ENCODE assay signal across 8 mouse cellular contexts in the genomic region with DNA sequence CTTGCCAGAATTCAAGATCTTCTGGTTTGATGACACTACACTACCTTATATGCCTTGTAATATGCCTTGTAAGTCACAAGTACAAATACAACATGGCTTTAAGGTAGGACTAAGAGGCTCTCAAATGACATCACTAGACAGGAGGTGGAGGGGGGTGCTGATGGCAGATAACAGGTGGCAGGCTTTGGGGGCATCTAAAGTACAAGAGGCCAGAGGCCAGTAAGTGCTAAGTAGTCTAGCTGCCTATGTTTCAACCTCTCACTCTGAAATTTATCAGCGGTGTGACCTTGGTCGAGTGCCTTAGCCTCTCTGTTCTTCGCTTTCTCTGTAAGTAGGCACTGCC. TPM values are rescaled to one million over a fixed set of nuclear protein-coding genes. Genes with fewer than 3 reads are reported as not detected.
DNase-seq lines count a peak whose midpoint lies in the region; ATAC-seq and TF ChIP-seq lines count a peak whose summit lies in the region.

No protein-coding gene starts in this region.

- TF ChIP-seq CTCF in forebrain, postnatal 0 days (IDR thresholded peaks at IDR 0.05; ENCODE audit: low read depth) = no peak

- peak overlapping the region; percentile 98 for H3K4me3 ChIP-seq in kidney, embryonic 15.5 days (replicated peaks)
- peak overlapping the region; percentile 95 for H3K4me3 ChIP-seq in forebrain, postnatal 0 days (ENCODE audit: low read depth, low read length)
- peak overlapping the region; percentile 96 for H3K4me3 ChIP-seq in midbrain, embryonic 11.5 days (ENCODE audit: low read depth, low read length)

- H3K27ac ChIP-seq in kidney, embryonic 15.5 days = peak overlapping the region; percentile 88; the same call in 1 of the 2 replicates
- H3K27ac ChIP-seq in forebrain, postnatal 0 days (ENCODE audit: low read depth, low read length) = no peak overlapping the region
- H3K27ac ChIP-seq in midbrain, embryonic 11.5 days (ENCODE audit: low read depth, low read length) = no peak overlapping the region

- ATAC-seq in kidney, embryonic 15.5 days (replicated peaks; ENCODE audit: low FRiP score) = no peak
- no peak for ATAC-seq in forebrain, postnatal 0 days
- no peak for ATAC-seq in midbrain, embryonic 11.5 days (ENCODE audit: low FRiP score)
- no peak for ATAC-seq in frontal cortex, adult (ENCODE audit: low TSS enrichment)

- peaks cover 23% of the 10 kb centered on the region for H3K4me1 ChIP-seq in kidney, embryonic 15.5 days
- peaks cover 18% of the 10 kb centered on the region for H3K4me1 ChIP-seq in forebrain, postnatal 0 days (ENCODE audit: insufficient read depth)
- H3K4me1 ChIP-seq in midbrain, embryonic 11.5 days (ENCODE audit: control insufficient read depth, insufficient read depth, low read length) = peaks cover 10% of the 10 kb centered on the region

- peaks cover 4% of the 10 kb centered on the region; the same call in 1 of the 2 replicates for H3K36me3 ChIP-seq in kidney, embryonic 15.5 days
- peaks cover 3% of the 10 kb centered on the region; the same call in 1 of the 2 replicates for H3K36me3 ChIP-seq in forebrain, postnatal 0 days (ENCODE audit: insufficient read depth)
- H3K36me3 ChIP-seq in midbrain, embryonic 11.5 days (ENCODE audit: control insufficient read depth, insufficient read depth, low read length) = peaks cover 2% of the 10 kb centered on the region; the same call in 1 of the 2 replicates

- no peaks in the 10 kb centered on the region for H3K9me3 ChIP-seq in kidney, embryonic 15.5 days (replicated peaks)
- H3K9me3 ChIP-seq in forebrain, postnatal 0 days (ENCODE audit: low read length) = no peaks in the 10 kb centered on the region
- no peaks in the 10 kb centered on the region for H3K9me3 ChIP-seq in midbrain, embryonic 11.5 days (ENCODE audit: control insufficient read depth, low read length)

- peak overlapping the region; percentile 86 for H3K4me2 ChIP-seq in kidney, embryonic 15.5 days
- H3K4me2 ChIP-seq in forebrain, postnatal 0 days (ENCODE audit: low read depth) = peak overlapping the region; percentile 92
- H3K4me2 ChIP-seq in midbrain, embryonic 11.5 days = peak overlapping the region; percentile 94

- WGBS in kidney, embryonic 15.5 days = 2% methylated on average over 3 of the region's 3 CpGs
- WGBS in forebrain, postnatal 0 days = 0% methylated on average over 3 of the region's 3 CpGs
- WGBS in midbrain, embryonic 11.5 days = 6% methylated on average over 3 of the region's 3 CpGs

- no peaks in the 10 kb centered on the region for H3K27me3 ChIP-seq in kidney, embryonic 15.5 days
- H3K27me3 ChIP-seq in forebrain, postnatal 0 days (ENCODE audit: insufficient read depth, low read length) = no peaks in the 10 kb centered on the region
- H3K27me3 ChIP-seq in midbrain, embryonic 11.5 days (ENCODE audit: control insufficient read depth, insufficient read depth, low read length) = no peaks in the 10 kb centered on the region

- H3K9ac ChIP-seq in kidney, embryonic 15.5 days = peak overlapping the region; percentile 98
- H3K9ac ChIP-seq in forebrain, postnatal 0 days = peak overlapping the region; percentile 85
- peak overlapping the region; percentile 94 for H3K9ac ChIP-seq in midbrain, embryonic 11.5 days (ENCODE audit: low read length)

- DNase-seq in kidney, adult 8-10 months = no peak
- DNase-seq in ZHBTc4 (ENCODE audit: low read depth, low spot score) = peak; percentile 25
- DNase-seq in forebrain, postnatal 0 days = no peak
- DNase-seq in midbrain, embryonic 11.5 days (ENCODE audit: low spot score, missing footprints) = no peak
- no peak for DNase-seq in frontal cortex, adult 2 months (ENCODE audit: extremely low spot score in 1 of 2, low spot score in 1 of 2)
- no peak for DNase-seq in adrenal gland, postnatal 14 days

RNA-seq across cellular contexts. Expression of gene Rab7, which starts 0.9 kb away (rescaled TPM):
- 212 and 224 TPM in 2 replicates for polyA plus RNA-seq in kidney, embryonic 15.5 days (2015; fragmentation: Nextera tagmentation; extraction: Ambion mirVana)
- 75.9 and 88.9 TPM in 2 replicates for total RNA-seq in forebrain, postnatal 0 days (2014; rRNA removed)
- 360 and 367 TPM in 2 replicates for polyA plus RNA-seq in forebrain, postnatal 0 days (2015; fragmentation: Nextera tagmentation; extraction: Ambion mirVana)
- 251 and 267 TPM in 2 replicates for polyA plus RNA-seq in midbrain, embryonic 11.5 days (2014; fragmentation: Nextera tagmentation; extraction: Ambion mirVana)
- 388 and 392 TPM in 2 replicates for polyA plus RNA-seq in frontal cortex, adult 2 months (2012; rRNA removed)
- 280 and 282 TPM in 2 replicates for total RNA-seq in adrenal gland, postnatal 14 days (2021)

RNA-seq across cellular contexts. Expression of gene Rpn1, which starts 40.1 kb away (rescaled TPM):
- polyA plus RNA-seq in kidney, embryonic 15.5 days (2015; fragmentation: Nextera tagmentation; extraction: Ambion mirVana) = 403 and 425 TPM in 2 replicates
- 156 and 192 TPM in 2 replicates for total RNA-seq in forebrain, postnatal 0 days (2014; rRNA removed)
- 242 and 248 TPM in 2 replicates for polyA plus RNA-seq in forebrain, postnatal 0 days (2015; fragmentation: Nextera tagmentation; extraction: Ambion mirVana)
- polyA plus RNA-seq in midbrain, embryonic 11.5 days (2014; fragmentation: Nextera tagmentation; extraction: Ambion mirVana) = 267 and 272 TPM in 2 replicates
- polyA plus RNA-seq in frontal cortex, adult 2 months (2012; rRNA removed) = 125 and 138 TPM in 2 replicates
- 183 and 185 TPM in 2 replicates for total RNA-seq in adrenal gland, postnatal 14 days (2021)
